Comparison of ENCODE assay signal across 3 mouse cellular contexts in genomic region chr7:143583025-143583424, GRCm38 (mm10).
A peak's percentile ranks its signal among the peaks of the same experiment; 100 is the strongest.
TF ChIP-seq lines count a peak whose summit lies in the region.

No protein-coding gene starts in this region.

TF ChIP-seq in CH12.LX, 34 proteins besides CTCF, POLR2A, EP300 and RAD21:
- TF ChIP-seq USF2 (conservative IDR thresholded peaks at IDR 0.05; ENCODE audit: low read depth, low read length) (no peak), MAFK (IDR thresholded peaks at IDR 0.05; ENCODE audit: insufficient replicate concordance, low read length) (peak; percentile 80; the same call in 1 of the 2 replicates), SIN3A (IDR thresholded peaks at IDR 0.05; ENCODE audit: low read length) (no peak)
TF ChIP-seq in CH12.LX: peak in this region for 1.

TF ChIP-seq in ES-E14, 5 proteins besides CTCF, POLR2A, EP300 and RAD21:
- TF ChIP-seq MAFK (IDR thresholded peaks at IDR 0.05; ENCODE audit: insufficient read depth, low read depth, low read length) (peak; percentile 81), ZNF384 (IDR thresholded peaks at IDR 0.05; ENCODE audit: low read depth, low read length) (no peak), ZC3H11A (IDR thresholded peaks at IDR 0.05; ENCODE audit: borderline replicate concordance, low read depth, low read length) (no peak)

TF ChIP-seq in MEL, 35 proteins besides CTCF, POLR2A, EP300 and RAD21:
- TF ChIP-seq ETS1 (IDR thresholded peaks at IDR 0.05; ENCODE audit: low read depth, low read length), result no peak
- no peak for TF ChIP-seq HCFC1 (IDR thresholded peaks at IDR 0.05; ENCODE audit: low read depth, low read length)
- 0 out of 2 replicates have a peak, but pooled peaks have one; percentile 54 for TF ChIP-seq MAFK (IDR thresholded peaks at IDR 0.05; ENCODE audit: borderline replicate concordance, low read depth, low read length)
TF ChIP-seq in MEL: peak in this region for 1.
